Mouse (Mus musculus) CH12.LX (cell line): ENCODE measurements around the gene Htra3.

Source experiments
- BHLHE40 ChIP-seq: IDR thresholded peaks from 2 replicates; pipeline ENCODE4 v1.6.1; 2011; ENCODE audit warnings: mild to moderate bottlenecking, low read depth, low read length, improper control_type of control experiment
- CHD2 ChIP-seq: IDR thresholded peaks from 2 replicates; pipeline ENCODE4 v1.6.1; 2011; ENCODE audit warnings: low read length, improper control_type of control experiment
- CTCF ChIP-seq, 2 experiments: IDR thresholded peaks in 1 of 2; conservative IDR thresholded peaks in 1 of 2; 2 replicates each; pipeline ENCODE4 v1.5.1; 2011 to 2012; ENCODE audit warnings: low read depth in 2 of 2, low read length in 2 of 2, improper control_type of control experiment in 1 of 2, inconsistent platforms in 1 of 2, mild to moderate bottlenecking in 1 of 2, moderate library complexity in 1 of 2
- EP300 ChIP-seq: IDR thresholded peaks from 2 replicates; pipeline ENCODE4 v1.6.1; 2011; ENCODE audit warnings: low read length, improper control_type of control experiment
- ETS1 ChIP-seq: conservative IDR thresholded peaks from 2 replicates; pipeline ENCODE4 v1.6.1; 2012; ENCODE audit warnings: low read depth, mild to moderate bottlenecking, inconsistent platforms, low read length, improper control_type of control experiment, moderate library complexity
- MAX ChIP-seq: IDR thresholded peaks from 2 replicates; pipeline ENCODE4 v1.6.1; 2011; ENCODE audit warnings: low read length, improper control_type of control experiment
- MAZ ChIP-seq: IDR thresholded peaks from 2 replicates; pipeline ENCODE4 v1.6.1; 2012; ENCODE audit warnings: low read depth, mild to moderate bottlenecking, inconsistent platforms, low read length, improper control_type of control experiment, moderate library complexity
- POLR2A ChIP-seq: IDR thresholded peaks from 2 replicates; pipeline ENCODE4 v1.6.1; 2011; ENCODE audit warnings: low read depth, mild to moderate bottlenecking, improper control_type of control experiment, low read length
- POLR2AphosphoS2 ChIP-seq: IDR thresholded peaks from 2 replicates; pipeline ENCODE4 v1.6.1; 2011; ENCODE audit warnings: low read depth, low read length, improper control_type of control experiment
- SIN3A ChIP-seq: IDR thresholded peaks from 2 replicates; pipeline ENCODE4 v1.6.1; 2012; ENCODE audit warnings: low read length, improper control_type of control experiment, inconsistent platforms
- UBTF ChIP-seq: IDR thresholded peaks from 2 replicates; pipeline ENCODE4 v1.6.1; 2012; ENCODE audit warnings: low read depth, mild to moderate bottlenecking, inconsistent platforms, low read length, improper control_type of control experiment, moderate library complexity
- USF1 ChIP-seq: IDR thresholded peaks from 2 replicates; pipeline ENCODE4 v1.6.1; 2014; ENCODE audit warnings: low read depth, mild to moderate bottlenecking, inconsistent platforms, low read length, improper control_type of control experiment
- ZKSCAN1 ChIP-seq: IDR thresholded peaks from 2 replicates; pipeline ENCODE4 v1.6.1; 2012; ENCODE audit warnings: low read depth, inconsistent platforms, low read length, improper control_type of control experiment, borderline replicate concordance
- ZNF384 ChIP-seq: IDR thresholded peaks from 2 replicates; pipeline ENCODE4 v1.6.1; 2012; ENCODE audit warnings: low read depth, low read length, improper control_type of control experiment, inconsistent platforms

DNA sequence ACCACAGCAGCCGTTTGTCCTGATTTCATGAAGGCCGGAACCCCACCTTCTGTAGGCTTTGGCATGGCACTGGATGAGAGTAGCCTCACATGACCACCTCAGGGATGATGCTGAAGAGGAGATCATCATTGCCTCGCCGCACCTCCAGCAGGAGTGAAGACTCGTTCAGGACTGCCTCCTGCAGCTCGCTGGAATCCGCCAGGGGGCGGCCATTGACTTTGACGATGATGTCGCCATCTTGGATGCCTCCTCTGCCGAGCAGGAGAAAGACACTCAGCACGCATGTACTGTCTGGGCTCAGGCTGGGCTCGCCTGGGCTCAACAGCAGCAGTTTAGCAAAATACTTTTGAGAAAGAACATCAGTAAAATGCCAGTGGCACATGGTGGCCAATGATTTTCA lies 26.7 kb downstream of the Htra3 start:
- peak in 1 of 2 experiments; percentile 76; a peak in 2 of 4 replicates for TF ChIP-seq CTCF (conservative IDR thresholded peaks at IDR 0.05 in 1 of 2, IDR thresholded peaks at IDR 0.05 in 1 of 2; ENCODE audit: low read depth in 2 of 2, low read length in 2 of 2)
- TF ChIP-seq MAZ = no peak
- no peak for TF ChIP-seq SIN3A
- no peak for TF ChIP-seq BHLHE40
- no peak for TF ChIP-seq POLR2A
- no peak for TF ChIP-seq MAX
- TF ChIP-seq ZNF384 = no peak
- no peak for TF ChIP-seq UBTF
- no peak for TF ChIP-seq ETS1
- no peak for TF ChIP-seq CHD2
- TF ChIP-seq ZKSCAN1 = no peak
- TF ChIP-seq EP300 = no peak
- TF ChIP-seq USF1 = no peak
- TF ChIP-seq POLR2AphosphoS2 = no peak
